In genomic region chr19:3724779-3725178, GRCm38 (mm10) we compare ENCODE assay signal across 10 mouse cellular contexts. TPM values are rescaled to one million over a fixed set of nuclear protein-coding genes. Genes with fewer than 3 reads are reported as not detected.
A peak's percentile ranks its signal among the peaks of the same experiment; 100 is the strongest.
DNase-seq lines count a peak whose midpoint lies in the region; ATAC-seq and TF ChIP-seq lines count a peak whose summit lies in the region.
"Had no signal": no experiment of that assay in that cellular context is flagged by ENCODE, and none has a peak within 500 bp of the region (broad histone marks: within the 10 kb centered on the region; RNA-seq: fewer than 3 reads in every experiment).

No protein-coding gene starts in this region.

- H3K4me1 ChIP-seq in hindbrain, embryonic 11.5 days (replicated peaks; ENCODE audit: control insufficient read depth, insufficient read depth, low read length) = no peaks in the 10 kb centered on the region
- H3K4me1 ChIP-seq in hindbrain, embryonic 16.5 days (ENCODE audit: control insufficient read depth, insufficient read depth, low read depth, low read length) = no peaks in the 10 kb centered on the region
- H3K4me1 ChIP-seq: embryonic facial prominence, embryonic 15.5 days had no signal

- H3K4me3 ChIP-seq in hindbrain, embryonic 11.5 days (ENCODE audit: low read depth, low read length) = no peak overlapping the region
- H3K4me3 ChIP-seq in hindbrain, embryonic 16.5 days (ENCODE audit: low read length) = no peak overlapping the region
- H3K4me3 ChIP-seq in C2C12 (ENCODE audit: insufficient read depth, poor library complexity, severe bottlenecking) = no peak overlapping the region
- H3K4me3 ChIP-seq: embryonic facial prominence, embryonic 15.5 days had no signal

- no peak for ATAC-seq in hindbrain, embryonic 11.5 days (ENCODE audit: low FRiP score)
- no peak for ATAC-seq in hindbrain, embryonic 16.5 days

- H3K27ac ChIP-seq in hindbrain, embryonic 11.5 days (ENCODE audit: low read depth, low read length) = no peak overlapping the region
- no peak overlapping the region for H3K27ac ChIP-seq in hindbrain, embryonic 16.5 days (ENCODE audit: low read depth, low read length)
- H3K27ac ChIP-seq: embryonic facial prominence, embryonic 15.5 days; macrophage had no signal

- H3K27me3 ChIP-seq in hindbrain, embryonic 11.5 days (ENCODE audit: control insufficient read depth, insufficient read depth, low read length) = no peaks in the 10 kb centered on the region
- no peaks in the 10 kb centered on the region for H3K27me3 ChIP-seq in hindbrain, embryonic 16.5 days (replicated peaks; ENCODE audit: control insufficient read depth, insufficient read depth, low read length)
- H3K27me3 ChIP-seq in C2C12 (ENCODE audit: control insufficient read depth, insufficient read depth, insufficient read length) = no peaks in the 10 kb centered on the region
- H3K27me3 ChIP-seq: embryonic facial prominence, embryonic 15.5 days had no signal

- WGBS in hindbrain, embryonic 11.5 days = 39% methylated on average over 1 of the region's 1 CpGs
- WGBS in hindbrain, embryonic 16.5 days = 19% methylated on average over 1 of the region's 1 CpGs

- no peaks in the 10 kb centered on the region for H3K36me3 ChIP-seq in hindbrain, embryonic 11.5 days (ENCODE audit: control insufficient read depth, insufficient read depth, low read length)
- H3K36me3 ChIP-seq in hindbrain, embryonic 16.5 days (ENCODE audit: control insufficient read depth, insufficient read depth, low read length) = no peaks in the 10 kb centered on the region
- no peaks in the 10 kb centered on the region for H3K36me3 ChIP-seq in C2C12 (ENCODE audit: control insufficient read depth, insufficient read depth)
- H3K36me3 ChIP-seq: embryonic facial prominence, embryonic 15.5 days had no signal

- no peaks in the 10 kb centered on the region for H3K79me3 ChIP-seq in C2C12 (ENCODE audit: low read depth)

- no peak overlapping the region for H3K9ac ChIP-seq in hindbrain, embryonic 11.5 days (ENCODE audit: low read depth, low read length)
- no peak overlapping the region for H3K9ac ChIP-seq in hindbrain, embryonic 16.5 days (ENCODE audit: low read depth, low read length)
- H3K9ac ChIP-seq: embryonic facial prominence, embryonic 15.5 days had no signal

- no peaks in the 10 kb centered on the region for H3K79me2 ChIP-seq in C2C12 (ENCODE audit: control insufficient read depth, insufficient read depth)

- no peak overlapping the region for H3ac ChIP-seq in C2C12 (ENCODE audit: control insufficient read depth, insufficient read length, low read depth)

- no peaks in the 10 kb centered on the region for H3K9me3 ChIP-seq in hindbrain, embryonic 11.5 days (ENCODE audit: control insufficient read depth, low read length)
- no peaks in the 10 kb centered on the region for H3K9me3 ChIP-seq in hindbrain, embryonic 16.5 days (ENCODE audit: control insufficient read depth, low read length)
- H3K9me3 ChIP-seq: embryonic facial prominence, embryonic 15.5 days had no signal

- H3K4me2 ChIP-seq in hindbrain, embryonic 11.5 days (replicated peaks; ENCODE audit: low read depth, low read length) = no peak overlapping the region; the same call in 1 of the 2 replicates
- no peak overlapping the region for H3K4me2 ChIP-seq in hindbrain, embryonic 16.5 days (ENCODE audit: low read length)
- H3K4me2 ChIP-seq: embryonic facial prominence, embryonic 15.5 days had no signal

- TF ChIP-seq CTCF in C2C12 (IDR thresholded peaks at IDR 0.05; ENCODE audit: control insufficient read depth, insufficient read depth, insufficient read length) = peak; percentile 5

- peak; percentile 74 for DNase-seq in hindbrain, embryonic 11.5 days (ENCODE audit: low spot score)
- DNase-seq in adrenal gland, adult 2 months = peak; percentile 67
- peak; percentile 84 for DNase-seq in embryo, embryonic 10.5 days (ENCODE audit: low spot score)
- peak; percentile 71 to 89 for DNase-seq in kidney, adult 8-10 months
- peak; percentile 75 for DNase-seq in lung, postnatal 25 days (ENCODE audit: low spot score)
- DNase-seq in testis, postnatal 14 days (ENCODE audit: low spot score) = peak; percentile 40

TF ChIP-seq in C2C12, 6 proteins besides CTCF, POLR2A, EP300 and RAD21:
- TF ChIP-seq MYOD1 (IDR thresholded peaks at IDR 0.05; ENCODE audit: control insufficient read depth, insufficient read length, low read depth) (no peak), CEBPB (IDR thresholded peaks at IDR 0.05; ENCODE audit: low read depth) (no peak), USF1 (IDR thresholded peaks at IDR 0.05; ENCODE audit: low read depth) (no peak), MYOG (IDR thresholded peaks at IDR 0.05; ENCODE audit: control insufficient read depth, extremely low read depth, insufficient read length) (no peak), FOSL1 (IDR thresholded peaks at IDR 0.05; ENCODE audit: insufficient read depth, low read length, poor library complexity, severe bottlenecking) (no peak), MAX (IDR thresholded peaks at IDR 0.05) (no peak)

RNA-seq across cellular contexts. Expression of gene 1810055G02Rik, which starts 16.7 kb away (rescaled TPM):
- polyA plus RNA-seq in hindbrain, embryonic 11.5 days (2014; fragmentation: Nextera tagmentation; extraction: Ambion mirVana) = 39.4 and 41.8 TPM in 2 replicates
- 42.1 and 44.8 TPM in 2 replicates for polyA plus RNA-seq in hindbrain, embryonic 16.5 days (2015; fragmentation: Nextera tagmentation; extraction: Ambion mirVana)
- polyA plus RNA-seq in C2C12 (2012; fragmentation: generic; extraction: Trizol) = 61.9 TPM
- total RNA-seq in adrenal gland, adult 2 months (2021) = 10 to 100 TPM; 27.9 to 37.8 TPM
- 43.3 and 46.3 TPM in 2 replicates for polyA plus RNA-seq in adrenal gland, adult 2 months (2012; rRNA removed)

RNA-seq across cellular contexts. Expression of gene Lrp5, which starts 38.4 kb away (rescaled TPM):
- polyA plus RNA-seq in hindbrain, embryonic 11.5 days (2014; fragmentation: Nextera tagmentation; extraction: Ambion mirVana) = 3.0 and 5.1 TPM in 2 replicates
- 1.3 and 1.5 TPM in 2 replicates for polyA plus RNA-seq in hindbrain, embryonic 16.5 days (2015; fragmentation: Nextera tagmentation; extraction: Ambion mirVana)
- polyA plus RNA-seq in C2C12 (2012; fragmentation: generic; extraction: Trizol) = 33.8 TPM
- 100 to 1,000 TPM in 1 of 2 experiments, 10 to 100 TPM in 1; 92.7 to 111 TPM for total RNA-seq in adrenal gland, adult 2 months (2021)
- polyA plus RNA-seq in adrenal gland, adult 2 months (2012; rRNA removed) = 103 and 113 TPM in 2 replicates

RNA-seq across cellular contexts. Expression of gene Kmt5b, which starts 42.4 kb away (rescaled TPM):
- polyA plus RNA-seq in hindbrain, embryonic 11.5 days (2014; fragmentation: Nextera tagmentation; extraction: Ambion mirVana) = 43.9 and 52.7 TPM in 2 replicates
- polyA plus RNA-seq in hindbrain, embryonic 16.5 days (2015; fragmentation: Nextera tagmentation; extraction: Ambion mirVana) = 32.4 and 41.3 TPM in 2 replicates
- 5.6 TPM for polyA plus RNA-seq in C2C12 (2012; fragmentation: generic; extraction: Trizol)
- 10 to 100 TPM; 40.6 to 52.5 TPM for total RNA-seq in adrenal gland, adult 2 months (2021)
- 14.2 and 14.9 TPM in 2 replicates for polyA plus RNA-seq in adrenal gland, adult 2 months (2012; rRNA removed)
